Mouse (Mus musculus) ovary, postnatal 10 days (tissue): Measurements from ENCODE around the gene Dzip3.
A peak's percentile ranks its signal among the peaks of the same experiment; 100 is the strongest.

Source experiments
- DNase-seq: peaks from one replicate; pipeline ENCODE4 v3.0.0; 2022; ENCODE audit warnings: low spot score

Gene Dzip3

DNA sequence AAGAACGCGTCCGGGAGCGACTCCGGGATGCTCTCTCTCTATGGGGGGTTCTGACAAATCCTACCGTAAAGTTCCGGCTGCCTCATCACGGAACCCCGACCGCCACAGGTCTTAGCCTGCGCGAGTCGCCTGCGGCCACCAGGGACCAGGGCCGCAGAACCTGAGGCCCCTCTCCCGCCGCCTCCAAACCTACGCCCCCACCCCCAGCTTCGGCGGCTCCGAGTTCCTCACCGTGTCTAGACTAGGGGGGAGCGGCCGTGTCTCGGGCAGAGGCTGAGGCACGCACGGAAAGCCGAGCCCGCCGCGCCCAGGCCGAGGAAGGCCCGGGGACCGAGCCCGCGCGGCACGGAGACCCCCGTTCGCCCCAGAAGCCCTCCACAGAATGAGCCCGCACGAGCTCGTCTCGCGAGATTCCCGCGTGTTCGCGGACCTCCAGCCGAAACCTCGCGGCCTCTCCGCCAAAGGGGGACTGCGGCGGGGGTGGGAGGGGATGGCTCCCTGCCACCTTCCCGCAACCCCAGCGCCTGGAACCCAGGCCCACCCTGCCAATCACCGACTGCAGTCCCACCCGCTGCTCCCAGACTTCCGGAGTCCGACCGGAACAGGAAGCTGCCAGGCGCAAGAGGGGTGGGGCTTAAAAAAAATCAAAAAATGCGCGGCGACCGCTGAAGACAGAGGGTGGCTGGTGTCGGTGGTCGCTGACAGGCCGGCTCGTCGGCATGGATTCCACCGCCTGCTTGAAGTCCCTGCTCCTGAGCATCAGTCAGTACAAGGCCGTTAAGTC lies at the start of gene Dzip3, which contains the start of gene Cip2a:
TSS of gene Dzip3 (minus strand) at position 607 of the 784 bp plus-strand sequence.
TSS of gene Cip2a (plus strand) at position 627 of the 784 bp plus-strand sequence.
- peak; percentile 83 for DNase-seq

GRCm38 (mm10) chr16:49040554-49041221 lies 46.7 kb upstream of the Dzip3 start:
- DNase-seq = no peak

DNA sequence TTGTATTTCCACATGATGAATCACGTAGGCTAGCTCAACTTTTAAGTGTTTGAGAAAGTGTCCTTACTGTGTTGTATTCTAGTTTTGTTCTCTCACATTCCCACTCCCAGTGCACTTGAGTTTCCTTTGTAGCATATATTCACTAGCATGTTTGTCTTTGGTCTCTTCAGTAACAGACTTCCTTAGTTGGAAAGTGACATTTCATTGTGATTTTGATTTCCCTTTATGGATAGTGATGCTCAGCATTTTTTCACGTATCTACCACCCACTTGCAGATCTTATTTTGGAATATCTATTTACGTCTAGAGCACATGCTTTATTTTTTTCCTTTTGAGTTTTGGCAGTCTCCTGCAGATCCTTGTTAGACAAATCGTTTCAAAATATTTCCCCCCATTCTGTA lies 43.8 kb upstream of the Dzip3 start:
- no peak for DNase-seq

DNA sequence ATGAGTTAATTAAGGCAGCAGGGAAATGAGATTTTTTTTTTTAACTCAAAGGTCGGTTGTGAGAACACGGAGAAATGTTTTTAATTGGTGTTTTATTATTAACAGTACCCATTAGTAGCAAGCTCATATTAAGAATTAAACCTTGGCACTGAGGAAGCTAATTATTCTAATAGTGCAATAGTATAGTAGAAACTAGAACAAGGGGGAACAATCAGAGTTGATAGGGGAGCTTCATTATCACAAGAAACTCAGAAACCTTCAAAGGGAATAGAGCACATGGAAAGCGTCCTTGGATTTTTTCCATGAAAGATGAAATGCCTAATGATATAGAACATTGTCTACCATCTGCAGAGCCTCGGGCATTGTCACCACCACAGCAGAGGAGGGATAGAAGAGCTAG lies 41.9 kb upstream of the Dzip3 start:
- DNase-seq = no peak

DNA sequence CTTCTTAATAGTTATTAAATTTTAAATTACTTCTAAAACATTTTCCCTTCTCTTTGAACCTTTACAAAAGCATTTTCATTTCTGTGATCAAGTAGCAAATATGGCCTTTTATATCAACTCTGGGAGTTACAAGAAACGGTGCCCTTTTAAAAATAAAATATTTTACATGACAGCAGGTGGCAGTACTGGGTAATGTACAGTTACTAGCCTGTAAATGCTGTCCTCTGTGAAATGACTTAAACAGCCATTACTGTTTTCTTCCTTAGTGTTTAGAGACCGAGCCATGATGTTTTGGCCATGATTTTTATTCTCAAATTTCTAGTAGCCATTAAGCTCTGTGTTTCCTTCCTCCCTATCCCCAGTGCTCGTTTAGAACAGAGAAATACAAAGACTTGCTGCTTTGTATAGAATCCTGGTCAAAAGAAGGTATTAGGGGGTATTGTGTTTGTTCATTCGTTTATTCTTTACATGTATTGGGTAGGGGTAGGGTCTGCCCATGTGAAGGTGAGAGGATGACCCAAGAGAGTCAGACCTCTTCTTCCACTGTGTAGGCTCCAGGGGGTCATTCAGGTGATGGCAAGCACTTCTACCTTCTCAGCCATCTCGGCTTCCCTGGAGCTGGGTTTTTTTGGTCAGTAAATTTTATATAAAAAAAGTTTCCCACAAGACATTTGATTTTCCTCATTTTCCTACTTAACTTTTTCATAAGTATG lies 22.8 kb upstream of the Dzip3 start:
- no peak for DNase-seq

- no peak for DNase-seq
Measured at GRCm38 (mm10) chr16:49004151-49004550, 10.2 kb upstream of the Dzip3 start.

- DNase-seq = no peak
Measured at GRCm38 (mm10) chr16:48994343-48994693, 353 bp upstream of the Dzip3 start.

GRCm38 (mm10) chr16:48993231-48993558 lies 770 bp downstream of the Dzip3 start:
- DNase-seq = no peak

GRCm38 (mm10) chr16:48992437-48993230 lies 1.3 kb downstream of the Dzip3 start:
- no peak for DNase-seq

DNA sequence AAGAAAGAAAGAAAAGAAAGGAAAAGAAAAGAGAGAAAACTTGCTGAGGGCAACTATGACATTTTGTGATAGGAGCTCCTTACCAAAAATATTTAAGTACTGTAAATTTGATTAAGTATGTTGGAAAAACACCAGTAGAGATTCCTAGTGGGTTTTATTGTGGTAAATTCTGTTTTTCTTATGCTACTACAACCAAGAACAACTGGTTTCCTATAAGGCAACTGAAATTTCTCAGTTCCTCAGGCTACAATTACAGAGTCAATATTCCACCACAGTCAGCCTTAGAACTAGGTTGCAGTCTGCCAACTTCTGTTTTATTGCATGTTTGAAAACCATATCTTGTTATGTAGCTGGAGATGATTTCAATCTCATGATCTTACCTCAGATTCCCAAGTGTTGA lies 4.3 kb downstream of the Dzip3 start:
- DNase-seq = no peak

- DNase-seq = no peak
Measured at GRCm38 (mm10) chr16:48985034-48985627, 8.8 kb downstream of the Dzip3 start.

DNA sequence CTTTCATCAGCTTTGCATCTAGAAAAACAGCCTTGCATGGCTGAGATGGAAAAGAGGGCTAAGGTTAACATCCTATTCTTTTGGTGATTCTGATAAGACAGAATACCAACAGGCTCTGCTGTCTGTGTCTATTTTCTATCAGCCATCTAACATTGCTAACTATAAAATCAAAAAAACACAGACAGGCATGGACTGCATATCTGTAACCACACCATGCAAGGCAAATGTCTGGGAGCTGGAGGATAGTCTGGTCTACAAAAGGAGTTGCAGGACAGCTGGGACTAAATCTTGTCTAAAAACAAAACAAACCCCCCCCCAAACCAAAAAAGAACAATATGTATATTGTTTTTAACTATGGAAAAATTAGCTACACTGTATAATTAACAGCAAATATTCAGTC lies 14.0 kb downstream of the Dzip3 start:
- DNase-seq = no peak

DNA sequence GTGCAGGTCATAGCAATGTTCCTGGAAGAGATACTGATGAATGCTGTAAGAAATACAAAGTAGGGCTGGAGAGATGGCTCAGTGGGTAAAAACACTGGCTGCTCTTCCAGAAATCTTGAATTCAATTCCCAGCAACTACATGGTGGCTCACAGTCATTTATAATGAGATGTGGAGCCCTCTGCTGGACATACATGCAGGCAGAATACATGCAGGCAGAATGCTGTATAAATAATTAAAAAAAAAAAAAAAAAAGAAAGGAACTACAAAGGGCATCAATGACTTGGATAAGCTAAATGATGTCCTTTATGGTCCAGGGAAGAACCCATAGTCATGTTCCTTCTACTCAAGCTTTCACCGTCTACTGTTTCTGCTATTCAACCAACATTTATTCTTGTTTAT lies 20.4 kb downstream of the Dzip3 start:
- no peak for DNase-seq

DNA sequence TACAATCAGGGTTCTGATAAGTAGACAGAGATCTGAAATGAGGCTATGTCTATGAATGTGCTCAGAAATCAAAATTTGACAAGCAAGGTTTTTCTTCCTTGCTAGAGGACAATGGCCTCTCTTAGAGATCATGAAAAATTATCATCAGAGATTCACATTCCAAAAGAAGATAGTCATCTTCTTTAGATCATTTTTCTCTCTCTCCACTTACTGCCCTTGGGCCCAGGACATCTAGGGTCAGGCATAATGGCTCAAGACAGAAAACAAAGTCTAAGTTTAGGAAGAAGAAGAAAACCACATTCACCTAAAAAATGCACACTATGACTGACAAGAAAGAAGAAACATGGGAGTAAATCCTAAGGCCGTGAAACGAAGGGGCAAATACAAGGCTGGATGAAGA lies 21.0 kb downstream of the Dzip3 start:
- DNase-seq = no peak

GRCm38 (mm10) chr16:48941805-48942204 lies 52.2 kb downstream of the Dzip3 start:
- DNase-seq = no peak

- no peak for DNase-seq
Measured at GRCm38 (mm10) chr16:48923724-48924123, 70.2 kb downstream of the Dzip3 start.

DNA sequence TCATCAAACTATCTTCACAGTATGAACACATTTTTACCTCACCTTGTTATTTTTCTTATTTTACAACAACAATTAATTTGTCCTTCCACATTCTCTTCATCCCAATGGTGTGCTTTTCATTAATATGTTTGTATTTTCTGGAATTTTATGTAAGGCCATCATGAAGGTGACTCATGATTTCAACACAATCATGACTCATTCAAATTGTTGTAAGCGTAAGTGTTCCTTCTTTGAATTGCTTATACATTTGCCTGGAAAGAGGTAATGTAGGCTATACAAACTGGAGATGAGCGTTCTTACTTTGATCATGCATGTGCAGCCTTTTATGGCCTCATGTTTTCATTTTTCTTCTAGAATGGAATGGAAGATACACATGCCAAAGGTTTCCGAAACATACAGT lies 80.8 kb downstream of the Dzip3 start:
- DNase-seq = no peak

GRCm38 (mm10) chr16:48911184-48911583 lies 82.8 kb downstream of the Dzip3 start:
- no peak for DNase-seq

GRCm38 (mm10) chr16:48899868-48900267 lies 94.1 kb downstream of the Dzip3 start:
- no peak for DNase-seq

GRCm38 (mm10) chr16:48890733-48891132 lies 103.2 kb downstream of the Dzip3 start:
- DNase-seq = no peak
